Mouse (Mus musculus) embryonic facial prominence, embryonic 14.5 days (tissue): ENCODE measurements around the gene Krtap12-1. TPM values are rescaled to one million over a fixed set of nuclear protein-coding genes. Genes with fewer than 3 reads are reported as not detected.
A peak's percentile ranks its signal among the peaks of the same experiment; 100 is the strongest.
"Not testable (repeated sequence)": the region's sequence is repeated elsewhere in the genome, so short reads cannot be mapped to it uniquely, and the experiment has no call there.

Source experiments
- ATAC-seq: fragments of 200-750 bp; cut with Nextera tagmentation; 2 replicates; pipeline ENCODE4 v1.8.0; 2017; ENCODE audit warnings: low read depth, moderate number of reproducible peaks, moderate TSS enrichment
- DNase-seq: peaks from one replicate; pipeline ENCODE4 v3.0.0-alpha.2; 2015; ENCODE audit warnings: low spot score
- H3K27ac ChIP-seq: fragments of 300-500 bp; sonication (generic); replicated peaks from 2 replicates; pipeline ENCODE4 v1.5.1; 2014; ENCODE audit warnings: low read depth, mild to moderate bottlenecking, low read length, moderate library complexity
- H3K27me3 ChIP-seq: fragments of 300-500 bp; sonication (generic); replicated peaks from 2 replicates; pipeline ENCODE4 v1.6.1; 2014; ENCODE audit warnings: low read length; ENCODE audit not compliant: control insufficient read depth, insufficient read depth
- H3K36me3 ChIP-seq: fragments of 300-500 bp; sonication (generic); 2 replicates; pipeline ENCODE4 v1.6.1; 2014; ENCODE audit warnings: low read length, mixed read lengths; ENCODE audit not compliant: control insufficient read depth, insufficient read depth
- H3K4me1 ChIP-seq: fragments of 300-500 bp; sonication (generic); 2 replicates; pipeline ENCODE4 v1.6.1; 2014; ENCODE audit warnings: antibody characterized with exemption, low read length; ENCODE audit not compliant: control insufficient read depth, insufficient read depth
- H3K4me2 ChIP-seq: fragments of 300-500 bp; sonication (generic); 2 replicates; pipeline ENCODE4 v1.6.1; 2014; ENCODE audit warnings: low read depth, mild to moderate bottlenecking, low read length, moderate library complexity, mixed read lengths
- H3K4me3 ChIP-seq: fragments of 300-500 bp; sonication (generic); 2 replicates; pipeline ENCODE4 v1.5.1; 2014; ENCODE audit warnings: low read depth, mild to moderate bottlenecking, low read length
- H3K9ac ChIP-seq: fragments of 300-500 bp; sonication (generic); 2 replicates; pipeline ENCODE4 v1.6.1; 2014; ENCODE audit warnings: low read depth, mild to moderate bottlenecking, low read length, moderate library complexity, mixed read lengths
- H3K9me3 ChIP-seq: fragments of 300-500 bp; sonication (generic); 2 replicates; pipeline ENCODE4 v1.6.1; 2016; ENCODE audit warnings: low read length; ENCODE audit not compliant: control insufficient read depth
- WGBS: fragments of 180-500 bp; shearing (Covaris S2); extraction: QIAGEN DNeasy Blood & Tissue Kit; methylation state at CpG from one replicate; pipeline ENCODE4 v1.1.7; 2014; 5-methylcytosine and 5-hydroxymethylcytosine counted together
- polyA plus RNA-seq: library from polyadenylated mRNA; unstranded; fragments of >200 nt; fragmentation: Nextera tagmentation; extraction: Ambion mirVana; gene quantifications from 2 replicates; pipeline ENCODE4 v1.2.1, GENCODE M21; 2014

The Krtap12-1 gene
- polyA plus RNA-seq, 1 experiment from 2014 or later = not detected

DNA sequence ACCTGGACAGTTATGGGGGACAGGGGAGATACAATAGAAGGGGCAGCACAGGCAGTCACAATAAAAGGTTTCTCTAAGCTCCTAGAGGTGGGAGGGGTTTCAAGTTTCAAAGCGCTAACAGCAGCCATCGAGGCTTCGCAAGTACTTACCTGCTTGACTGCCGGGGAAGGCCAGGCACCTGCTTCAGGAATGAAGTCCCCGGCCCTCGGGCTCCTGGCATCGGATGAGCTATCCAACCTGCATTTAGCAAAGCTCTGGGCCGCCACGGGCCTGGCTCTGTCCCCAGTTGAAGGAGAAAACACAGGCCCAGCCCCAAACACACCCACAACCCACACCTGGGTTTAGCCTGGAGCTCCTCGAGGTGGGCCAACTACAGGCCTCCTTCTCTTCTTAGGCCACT, 33.4 kb upstream of the Krtap12-1 start:
- no peaks in the 10 kb centered on the region for H3K9me3 ChIP-seq
- peaks cover 31% of the 10 kb centered on the region for H3K27me3 ChIP-seq
- DNase-seq (peak; percentile 78), ATAC-seq (peak; percentile 49; the same call in 1 of the 2 replicates)
- H3K4me2 ChIP-seq = peak overlapping the region; percentile 29; the same call in 1 of the 2 replicates
- H3K4me1 ChIP-seq = no peaks in the 10 kb centered on the region
- no peak overlapping the region for H3K27ac ChIP-seq
- H3K9ac ChIP-seq = no peak overlapping the region
- no peak overlapping the region for H3K4me3 ChIP-seq
- 24% methylated on average over 10 of the region's 10 CpGs for WGBS
- H3K36me3 ChIP-seq = no peaks in the 10 kb centered on the region

- not testable (repeated sequence) for H3K36me3 ChIP-seq, H3K4me1 ChIP-seq, H3K9me3 ChIP-seq, H3K9ac ChIP-seq, H3K4me2 ChIP-seq, H3K4me3 ChIP-seq, H3K27ac ChIP-seq, DNase-seq, ATAC-seq
- peaks cover 26% of the 10 kb centered on the region for H3K27me3 ChIP-seq
- 58% methylated on average over 3 of the region's 3 CpGs for WGBS
Measured at GRCm38 (mm10) chr10:77690356-77690807, 30.0 kb upstream of the Krtap12-1 start, which contains the start of gene Gm19402. Gene Gm19402, minus strand, starts transcription at chr10:77690757.

- ATAC-seq = no peak
- H3K4me2 ChIP-seq = no peak within 1 kb of the TSS
- no peak for DNase-seq
- 55% methylated on average over 4 of the region's 4 CpGs for WGBS
- H3K27ac ChIP-seq = no peak within 1 kb of the TSS
- no peaks in the 10 kb centered on the region for H3K4me1 ChIP-seq
- H3K36me3 ChIP-seq = no peaks in the 10 kb centered on the region
- H3K27me3 ChIP-seq = no peaks in the 10 kb centered on the region
- H3K9me3 ChIP-seq = no peaks in the 10 kb centered on the region
- no peak within 1 kb of the TSS for H3K4me3 ChIP-seq
- no peak within 1 kb of the TSS for H3K9ac ChIP-seq
Measured at GRCm38 (mm10) chr10:77697133-77697532, 23.3 kb upstream of the Krtap12-1 start, which contains the start of gene Gm9508. Gene Gm9508, minus strand, starts transcription at chr10:77697233.

DNA sequence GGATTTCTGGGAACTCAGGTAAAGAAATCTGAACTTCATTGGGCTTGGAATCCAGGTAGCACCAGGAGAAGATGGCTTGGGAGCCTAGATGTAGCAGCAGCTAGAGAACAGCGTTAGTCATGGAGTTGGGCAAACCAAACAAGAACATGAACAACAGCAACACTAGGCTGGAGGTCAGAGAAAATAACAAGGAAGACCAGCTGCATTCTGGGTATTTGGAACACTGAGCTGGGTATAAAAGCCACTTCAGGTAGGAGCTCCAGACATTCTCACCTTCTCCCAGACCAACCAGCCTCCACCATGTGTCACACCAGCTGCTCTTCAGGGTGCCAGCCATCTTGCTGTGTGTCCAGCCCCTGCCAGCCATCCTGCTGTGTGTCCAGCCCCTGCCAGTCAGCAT, 14.1 kb upstream of the Krtap12-1 start, which contains the start of gene Gm10272:
Gene Gm10272 (plus strand): TSS at position 301 of the 400 bp plus-strand sequence.
- 95% methylated on average over 1 of the region's 1 CpGs for WGBS
- no peaks in the 10 kb centered on the region for H3K36me3 ChIP-seq
- no peak for DNase-seq
- H3K4me1 ChIP-seq = no peaks in the 10 kb centered on the region
- peaks cover 21% of the 10 kb centered on the region for H3K9me3 ChIP-seq
- no peak within 1 kb of the TSS for H3K4me3 ChIP-seq
- H3K9ac ChIP-seq = no peak within 1 kb of the TSS
- no peak within 1 kb of the TSS for H3K4me2 ChIP-seq
- no peak for ATAC-seq
- no peak within 1 kb of the TSS for H3K27ac ChIP-seq
- no peaks in the 10 kb centered on the region for H3K27me3 ChIP-seq

DNA sequence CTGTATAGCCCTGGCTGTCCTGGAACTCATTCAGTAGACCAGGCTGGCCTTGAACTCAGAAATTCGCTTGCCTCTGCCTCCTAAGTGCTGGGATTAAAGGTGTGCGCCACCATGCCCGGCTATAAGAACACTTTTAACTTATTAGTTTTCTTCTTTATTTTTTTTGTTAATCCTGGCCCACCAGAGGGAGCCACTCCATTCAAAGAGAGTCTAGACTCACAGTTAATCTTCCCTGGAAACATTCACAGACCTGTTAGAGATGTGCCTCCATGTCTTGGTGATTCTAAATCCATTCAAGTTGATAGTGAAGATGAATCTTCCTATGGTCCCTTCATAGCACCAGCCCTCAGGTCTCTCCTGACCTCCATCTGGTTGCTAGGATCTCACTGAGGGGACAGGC, 10.6 kb upstream of the Krtap12-1 start:
- no peak for ATAC-seq
- Histone ChIP-seq H3K9me3 (peaks cover 11% of the 10 kb centered on the region; the same call in 1 of the 2 replicates), H3K4me1 (no peaks in the 10 kb centered on the region), H3K27ac (no peak overlapping the region), H3K36me3 (no peaks in the 10 kb centered on the region), H3K4me2 (no peak overlapping the region), H3K9ac (no peak overlapping the region), H3K27me3 (no peaks in the 10 kb centered on the region), H3K4me3 (no peak overlapping the region)
- DNase-seq = no peak
- 77% methylated on average over 3 of the region's 3 CpGs for WGBS

DNA sequence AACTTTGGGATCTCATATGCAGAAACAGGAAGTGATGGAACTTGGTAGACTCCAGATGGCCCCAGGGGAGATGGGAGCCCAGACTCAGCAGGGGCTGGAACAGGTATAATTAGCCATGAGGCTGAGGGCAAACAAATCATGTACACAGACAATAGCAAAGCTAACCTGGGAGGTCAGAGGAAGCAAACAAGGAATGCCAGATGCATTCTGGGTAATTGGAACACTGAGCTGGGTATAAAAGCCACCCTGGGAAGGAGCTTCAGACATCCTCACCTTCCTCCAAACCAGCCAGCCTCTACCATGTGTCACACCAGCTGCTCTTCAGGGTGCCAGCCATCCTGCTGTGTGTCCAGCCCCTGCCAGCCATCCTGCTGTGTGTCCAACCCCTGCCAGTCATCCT, 9.2 kb upstream of the Krtap12-1 start, which contains the start of gene Gm10024:
Gene Gm10024 (plus strand): TSS at position 301 of the 400 bp plus-strand sequence.
- not testable (repeated sequence) for DNase-seq, H3K9ac ChIP-seq, H3K36me3 ChIP-seq, H3K4me1 ChIP-seq, H3K27ac ChIP-seq, H3K4me3 ChIP-seq, ATAC-seq, H3K4me2 ChIP-seq, H3K27me3 ChIP-seq
- H3K9me3 ChIP-seq = peaks cover 11% of the 10 kb centered on the region; the same call in 1 of the 2 replicates

DNA sequence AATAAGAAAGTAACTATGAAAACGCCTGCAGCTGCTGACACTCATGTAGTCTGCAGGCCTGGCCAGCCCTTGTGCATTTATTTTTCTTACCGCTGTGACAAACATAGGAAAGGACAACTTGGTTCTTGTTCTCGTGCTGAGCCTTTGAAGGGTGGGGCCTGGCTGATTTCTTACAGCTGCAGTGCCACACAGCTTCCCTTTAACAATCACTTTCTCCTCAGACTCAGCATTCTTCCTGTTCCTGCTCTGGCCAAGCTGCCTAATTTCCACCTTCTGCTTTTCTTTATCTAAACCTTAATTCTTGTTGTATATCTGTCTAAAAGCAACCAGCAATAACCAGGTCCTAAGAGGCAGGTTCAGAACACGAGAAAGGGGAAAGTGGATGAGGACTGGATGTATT, 6.7 kb upstream of the Krtap12-1 start:
- Histone ChIP-seq H3K27me3 (no peaks in the 10 kb centered on the region), H3K4me1 (no peaks in the 10 kb centered on the region), H3K4me2 (no peak overlapping the region), H3K4me3 (no peak overlapping the region), H3K36me3 (no peaks in the 10 kb centered on the region), H3K9me3 (peaks cover 7% of the 10 kb centered on the region; the same call in 1 of the 2 replicates), H3K9ac (no peak overlapping the region), H3K27ac (no peak overlapping the region)
- ATAC-seq (no peak), DNase-seq (no peak)
- WGBS = 46% methylated on average over 4 of the region's 4 CpGs

DNA sequence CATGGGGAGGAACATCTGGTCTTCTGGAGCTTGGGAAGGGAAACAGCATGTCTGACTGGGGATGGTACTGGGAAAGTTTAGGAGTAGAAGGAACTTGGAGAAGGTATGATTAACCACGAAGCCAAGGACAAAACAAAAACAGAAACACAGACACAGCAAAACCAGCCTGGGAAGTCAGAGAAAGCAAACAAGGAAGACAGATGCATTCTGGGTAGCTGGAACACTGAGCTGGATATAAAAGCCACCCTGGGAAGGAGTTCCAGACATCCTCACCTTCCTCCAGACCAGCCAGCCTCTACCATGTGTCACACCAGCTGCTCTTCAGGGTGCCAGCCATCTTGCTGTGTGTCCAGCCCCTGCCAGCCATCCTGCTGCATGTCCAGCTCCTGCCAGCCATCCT, 4.9 kb upstream of the Krtap12-1 start, which contains the start of gene Gm10142:
Gene Gm10142 (plus strand): TSS at position 301 of the 400 bp plus-strand sequence.
- Histone ChIP-seq H3K4me2 (no peak within 1 kb of the TSS), H3K9ac (no peak within 1 kb of the TSS), H3K27ac (no peak within 1 kb of the TSS), H3K27me3 (no peaks in the 10 kb centered on the region), H3K4me1 (no peaks in the 10 kb centered on the region), H3K4me3 (no peak within 1 kb of the TSS), H3K9me3 (peaks cover 7% of the 10 kb centered on the region; the same call in 1 of the 2 replicates), H3K36me3 (no peaks in the 10 kb centered on the region)
- WGBS = 80% methylated on average over 1 of the region's 1 CpGs
- DNase-seq = no peak
- no peak for ATAC-seq

DNA sequence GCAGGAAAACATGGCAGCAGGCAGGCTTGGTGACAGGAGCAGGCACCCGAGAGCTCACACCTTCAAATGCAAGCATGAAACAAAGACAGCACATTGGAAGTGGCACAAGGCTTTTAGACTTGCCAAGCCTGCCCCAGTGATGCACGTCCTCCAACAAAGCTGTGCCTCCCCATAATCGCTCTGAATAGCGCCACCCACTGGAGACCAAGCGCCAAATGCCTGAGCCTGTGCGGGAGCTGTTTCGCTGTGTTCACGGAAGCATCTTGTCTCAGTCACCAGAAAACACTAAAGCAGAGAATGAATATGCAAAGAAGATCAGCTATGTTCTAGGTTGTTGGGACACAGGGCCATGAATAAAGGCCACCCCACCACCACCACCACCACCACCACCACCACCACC, 4.5 kb downstream of the Krtap12-1 start:
- Histone ChIP-seq H3K4me3 (no peak overlapping the region), H3K27me3 (no peaks in the 10 kb centered on the region), H3K4me1 (no peaks in the 10 kb centered on the region), H3K4me2 (no peak overlapping the region), H3K36me3 (no peaks in the 10 kb centered on the region), H3K9ac (no peak overlapping the region), H3K9me3 (no peaks in the 10 kb centered on the region), H3K27ac (no peak overlapping the region)
- 73% methylated on average over 8 of the region's 8 CpGs for WGBS
- no peak for ATAC-seq
- DNase-seq = no peak
